Mouse (Mus musculus): ENCODE measurements around the gene Nectin2. TPM values are rescaled to one million over a fixed set of nuclear protein-coding genes. Genes with fewer than 3 reads are reported as not detected.
"Not testable (repeated sequence)": the region's sequence is repeated elsewhere in the genome, so short reads cannot be mapped to it uniquely, and the experiment has no call there.

The Nectin2 gene
- 1.9 and 4.7 TPM in 2 replicates for polyA plus RNA-seq (2011; ENCODE audit: insufficient read depth, insufficient read length, low replicate concordance, missing spikeins)

DNA sequence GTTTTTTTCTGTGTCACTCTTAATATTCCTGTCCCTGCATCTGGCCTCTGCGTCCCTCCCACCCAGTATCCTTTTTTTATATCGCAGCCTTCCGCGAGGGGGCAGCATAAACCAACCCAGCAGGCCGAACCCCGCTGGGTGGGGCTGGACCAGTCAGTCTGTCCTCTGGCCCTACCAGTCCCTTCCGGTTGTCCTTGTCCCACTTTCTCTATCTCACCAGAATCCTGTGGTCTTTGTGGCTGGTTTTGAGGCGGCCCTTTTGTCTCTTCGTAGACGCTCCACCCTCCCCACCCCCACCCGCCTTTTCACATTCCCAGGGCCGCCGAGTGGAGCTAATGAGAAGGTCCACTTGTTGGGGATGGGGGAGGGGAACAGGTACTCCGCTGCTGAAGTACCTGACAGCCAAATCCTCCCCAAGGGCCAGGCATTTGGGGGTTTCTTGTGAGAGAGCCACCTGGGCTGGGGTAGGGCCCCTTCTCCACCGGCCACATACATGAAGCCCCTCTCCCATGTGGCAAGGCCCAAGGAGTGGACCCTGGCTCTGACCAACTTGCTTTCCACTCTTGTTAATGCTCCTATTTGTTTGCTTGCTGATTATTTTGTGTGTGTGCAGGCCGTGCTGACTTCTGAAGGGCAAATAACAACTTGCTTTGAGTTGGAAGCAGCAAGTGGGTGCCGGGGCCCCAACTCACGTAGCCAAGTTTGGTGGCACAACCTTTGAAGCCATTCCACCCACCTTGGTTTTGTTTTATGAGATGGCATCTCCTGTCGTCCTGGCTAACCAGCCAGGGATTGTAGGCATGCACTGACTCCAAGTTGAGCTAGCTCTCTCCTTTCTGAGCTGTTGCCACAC lies at the start of gene Nectin2:
Gene Nectin2 (minus strand): TSS at position 267 of the 853 bp plus-strand sequence.
- Histone ChIP-seq H3K4me3 (replicated peaks; ENCODE audit: control insufficient read depth, low read depth, low read length) (peak within 1 kb of the TSS; percentile 33), H3K4me1 (ENCODE audit: control insufficient read depth, insufficient read depth, low read length) (no peaks in the 10 kb centered on the region), H3K27ac (ENCODE audit: control insufficient read depth, insufficient read depth, low read depth, low read length, poor library complexity) (no peak within 1 kb of the TSS)
- 24% methylated on average over 19 of the region's 19 CpGs for WGBS
- TF ChIP-seq CTCF (IDR thresholded peaks at IDR 0.05; ENCODE audit: control insufficient read depth, insufficient read depth, low read length) (peak; percentile 70), POLR2A (IDR thresholded peaks at IDR 0.05; ENCODE audit: borderline replicate concordance, control insufficient read depth, low read depth, low read length) (no peak)

DNA sequence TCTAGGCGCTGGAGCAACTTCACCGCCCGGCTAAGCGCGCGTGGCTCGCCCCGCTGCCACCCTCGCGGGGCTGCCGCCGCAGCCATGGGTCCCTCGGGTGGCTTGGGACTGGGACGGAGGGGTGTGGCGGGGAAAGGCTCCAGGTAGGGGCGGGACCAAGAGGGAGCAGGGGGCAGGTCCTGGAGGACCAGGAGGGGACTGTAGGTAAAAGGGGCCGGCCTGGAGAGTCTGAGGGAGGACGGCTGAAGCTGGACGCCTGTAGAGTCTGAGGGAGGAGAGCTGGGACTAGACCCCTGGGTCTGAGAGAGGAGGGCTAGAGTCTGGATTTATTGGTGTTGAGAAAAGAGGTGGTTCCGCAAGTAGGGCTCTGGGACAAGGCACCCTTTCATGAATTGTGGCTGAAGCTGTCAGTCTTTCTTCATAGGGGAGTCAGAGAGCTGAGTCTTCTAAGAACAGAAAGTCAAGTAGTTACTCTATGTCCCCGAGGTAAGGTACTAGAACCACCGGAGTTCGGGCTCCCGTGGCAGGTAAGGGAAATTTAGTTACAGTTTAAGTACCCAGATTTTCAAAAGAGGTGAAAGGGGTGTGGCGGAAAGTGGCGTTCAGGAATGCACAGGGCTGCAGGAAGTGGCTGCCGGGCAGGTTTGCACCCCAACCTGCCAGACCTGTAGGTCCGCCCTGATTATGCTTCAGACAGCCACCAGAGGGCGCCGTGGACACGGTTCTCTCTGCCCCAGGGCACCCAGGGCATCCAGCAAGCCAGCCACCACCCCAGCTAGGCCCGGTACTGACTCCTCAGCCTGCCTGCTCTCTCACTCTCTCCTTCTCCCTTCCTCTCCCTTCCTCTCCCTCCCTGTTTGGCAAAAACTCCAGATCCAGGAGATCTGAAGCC lies 46.7 kb upstream of the Nectin2 start, which contains the start of gene Cblc:
Gene Cblc (minus strand): TSS at position 113 of the 892 bp plus-strand sequence.
- no peak within 1 kb of the TSS; the same call in 1 of the 2 replicates for H3K27ac ChIP-seq (ENCODE audit: control insufficient read depth, insufficient read depth, low read depth, low read length, poor library complexity)
- no peaks in the 10 kb centered on the region; the same call in 1 of the 2 replicates for H3K4me1 ChIP-seq (ENCODE audit: control insufficient read depth, insufficient read depth, low read length)
- 9% methylated on average over 32 of the region's 32 CpGs for WGBS
- H3K4me3 ChIP-seq (replicated peaks; ENCODE audit: control insufficient read depth, low read depth, low read length), result no peak within 1 kb of the TSS
- TF ChIP-seq POLR2A (IDR thresholded peaks at IDR 0.05; ENCODE audit: borderline replicate concordance, control insufficient read depth, low read depth, low read length) (no peak; the same call in 1 of the 2 replicates), CTCF (IDR thresholded peaks at IDR 0.05; ENCODE audit: control insufficient read depth, insufficient read depth, low read length) (peak; percentile 88)

DNA sequence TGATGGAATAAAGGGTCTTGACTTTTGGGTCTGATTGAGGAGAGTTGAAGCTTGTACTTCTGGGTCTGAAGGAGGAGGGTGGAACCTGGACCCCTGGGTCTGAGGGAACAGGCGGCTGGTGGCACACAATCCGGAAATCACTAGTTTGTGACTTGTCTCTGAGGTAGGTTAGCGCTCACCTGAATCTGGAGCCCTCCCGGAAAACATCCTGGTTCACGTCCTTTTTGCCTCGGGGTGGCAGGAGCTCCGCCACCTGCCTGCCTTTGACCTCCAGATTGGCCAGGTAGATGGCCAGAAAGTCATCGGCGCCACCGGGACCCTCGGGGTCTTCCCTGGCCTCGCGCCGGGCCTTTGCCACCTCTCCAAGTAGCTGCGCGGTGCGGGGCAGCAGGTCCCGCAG lies 46.0 kb upstream of the Nectin2 start:
- TF ChIP-seq CTCF (IDR thresholded peaks at IDR 0.05; ENCODE audit: control insufficient read depth, insufficient read depth, low read length) (no peak), POLR2A (IDR thresholded peaks at IDR 0.05; ENCODE audit: borderline replicate concordance, control insufficient read depth, low read depth, low read length) (no peak)
- Histone ChIP-seq H3K4me3 (replicated peaks; ENCODE audit: control insufficient read depth, low read depth, low read length) (no peak overlapping the region), H3K27ac (ENCODE audit: control insufficient read depth, insufficient read depth, low read depth, low read length, poor library complexity) (no peak overlapping the region; the same call in 1 of the 2 replicates), H3K4me1 (ENCODE audit: control insufficient read depth, insufficient read depth, low read length) (no peaks in the 10 kb centered on the region; the same call in 1 of the 2 replicates)
- 50% methylated on average over 18 of the region's 18 CpGs for WGBS

DNA sequence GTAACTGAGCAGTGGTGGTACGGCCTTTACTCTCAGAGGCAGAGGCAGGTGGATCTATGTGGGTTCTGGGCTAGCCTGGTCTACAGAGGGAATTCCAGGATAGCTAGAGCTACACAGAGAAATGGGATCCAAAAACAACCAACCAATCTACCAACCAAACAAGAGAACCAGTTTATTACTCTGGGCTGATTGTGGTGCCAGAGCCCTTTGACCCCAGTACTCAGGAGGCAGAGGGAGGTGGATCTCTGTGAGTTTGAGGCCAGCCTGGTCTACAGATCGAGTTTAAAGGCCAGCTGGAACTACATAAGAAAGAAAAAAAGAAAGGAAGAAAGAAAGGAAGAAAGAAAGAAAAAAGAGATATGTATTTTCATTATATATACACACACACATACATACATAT lies 45.0 kb upstream of the Nectin2 start:
- TF ChIP-seq POLR2A (IDR thresholded peaks at IDR 0.05; ENCODE audit: borderline replicate concordance, control insufficient read depth, low read depth, low read length), result no peak
- Histone ChIP-seq H3K4me3 (replicated peaks; ENCODE audit: control insufficient read depth, low read depth, low read length) (no peak overlapping the region), H3K4me1 (ENCODE audit: control insufficient read depth, insufficient read depth, low read length) (no peaks in the 10 kb centered on the region; the same call in 1 of the 2 replicates), H3K27ac (ENCODE audit: control insufficient read depth, insufficient read depth, low read depth, low read length, poor library complexity) (no peak overlapping the region)
- 70% methylated on average over 2 of the region's 2 CpGs for WGBS

DNA sequence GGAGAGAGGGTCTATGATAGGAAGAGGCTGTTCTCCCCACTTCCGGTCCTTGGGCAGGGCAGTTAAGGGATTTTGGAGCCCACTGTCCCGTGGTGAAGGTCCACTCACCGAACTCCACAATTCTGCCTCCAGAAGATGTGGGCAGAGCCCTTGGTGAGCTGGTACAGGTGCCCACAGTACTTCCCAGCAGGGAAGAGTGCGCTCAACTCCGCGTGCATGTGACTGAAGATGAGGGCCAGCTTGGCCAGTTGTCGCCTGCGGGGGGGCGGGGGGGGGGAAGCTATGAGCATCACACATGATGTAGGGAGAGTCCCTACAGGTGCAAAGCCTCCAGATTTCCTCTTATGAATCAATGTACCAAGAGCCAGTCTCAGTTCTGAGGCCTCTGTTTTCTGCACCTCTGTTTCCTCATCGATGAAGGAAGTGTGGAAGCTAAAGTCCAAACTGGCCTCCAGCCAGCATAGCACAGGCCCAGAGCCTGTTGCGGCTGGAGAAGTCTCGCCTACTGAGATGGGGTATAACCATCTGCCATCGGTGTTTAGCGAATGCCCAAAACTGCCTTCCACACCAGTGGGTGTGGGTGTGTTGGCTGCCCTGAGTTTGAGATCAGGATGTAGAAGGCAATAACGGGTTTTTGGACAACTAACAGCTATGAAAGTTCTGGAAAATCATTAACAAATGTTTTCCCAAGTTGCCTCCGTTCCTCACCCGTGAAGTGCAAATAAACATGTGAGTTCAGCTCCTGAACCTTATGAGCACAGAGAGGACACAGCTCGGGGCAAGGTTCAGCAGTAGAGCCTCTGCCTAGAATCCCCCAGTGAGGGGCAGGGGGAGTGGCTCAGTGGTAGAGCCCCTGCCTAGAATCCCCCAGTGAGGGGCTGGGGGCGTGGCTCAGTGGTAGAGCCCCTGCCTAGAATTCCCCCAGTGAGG lies 42.7 kb upstream of the Nectin2 start:
- WGBS, result 66% methylated on average over 19 of the region's 19 CpGs
- Histone ChIP-seq H3K4me3 (replicated peaks; ENCODE audit: control insufficient read depth, low read depth, low read length) (no peak overlapping the region), H3K4me1 (ENCODE audit: control insufficient read depth, insufficient read depth, low read length) (no peaks in the 10 kb centered on the region; the same call in 1 of the 2 replicates), H3K27ac (ENCODE audit: control insufficient read depth, insufficient read depth, low read depth, low read length, poor library complexity) (no peak overlapping the region)
- TF ChIP-seq CTCF (IDR thresholded peaks at IDR 0.05; ENCODE audit: control insufficient read depth, insufficient read depth, low read length), result no peak
- TF ChIP-seq POLR2A (IDR thresholded peaks at IDR 0.05; ENCODE audit: borderline replicate concordance, control insufficient read depth, low read depth, low read length), result no peak

DNA sequence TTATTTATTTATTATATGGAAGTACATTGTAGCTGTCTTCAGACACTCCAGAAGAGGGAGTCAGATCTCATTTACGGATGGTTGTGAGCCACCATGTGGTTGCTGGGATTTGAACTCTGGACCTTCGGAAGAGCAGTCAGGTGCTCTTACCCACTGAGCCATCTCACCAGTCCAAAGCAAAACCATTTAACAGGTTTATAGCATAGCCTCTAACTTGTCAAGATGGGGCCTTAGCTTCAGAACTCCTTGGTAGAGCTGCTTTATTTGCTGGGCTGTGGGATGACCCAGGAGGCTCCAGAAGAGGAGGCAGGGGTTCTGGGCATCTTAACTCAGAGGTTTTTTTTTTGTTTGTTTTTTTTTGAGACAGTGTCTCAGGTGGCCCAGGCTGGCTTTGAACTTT lies 41.2 kb upstream of the Nectin2 start:
- WGBS, result 78% methylated on average over 2 of the region's 2 CpGs
- not testable (repeated sequence) for H3K27ac ChIP-seq (ENCODE audit: control insufficient read depth, insufficient read depth, low read depth, low read length, poor library complexity); H3K4me3 ChIP-seq (replicated peaks; ENCODE audit: control insufficient read depth, low read depth, low read length); H3K4me1 ChIP-seq (ENCODE audit: control insufficient read depth, insufficient read depth, low read length)

DNA sequence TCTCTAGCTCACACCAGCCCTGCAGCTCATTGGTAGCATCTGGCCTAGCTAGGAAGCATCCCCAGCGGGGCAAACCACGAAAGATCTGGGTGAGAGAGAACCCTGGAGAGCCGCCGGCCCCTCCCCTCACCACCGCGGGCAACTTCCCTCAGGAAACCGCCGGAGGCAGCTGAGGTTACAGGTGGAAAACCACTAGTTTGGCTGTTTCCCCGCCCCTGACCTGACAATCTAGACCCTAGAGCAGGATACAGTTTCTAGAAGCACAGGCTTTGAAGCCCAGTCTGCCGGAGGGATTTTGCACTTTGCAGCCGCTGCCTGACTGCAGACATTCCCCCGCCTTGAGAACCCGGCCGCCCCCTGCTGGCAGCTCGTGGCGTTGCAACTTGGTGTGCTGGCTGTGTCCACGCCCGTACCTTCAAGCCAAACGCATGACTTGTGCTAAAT lies 39.6 kb upstream of the Nectin2 start:
- TF ChIP-seq POLR2A (IDR thresholded peaks at IDR 0.05; ENCODE audit: borderline replicate concordance, control insufficient read depth, low read depth, low read length) (no peak), CTCF (IDR thresholded peaks at IDR 0.05; ENCODE audit: control insufficient read depth, insufficient read depth, low read length) (peak; percentile 92)
- WGBS, result under 1% methylated on average over 19 of the region's 19 CpGs
- Histone ChIP-seq H3K27ac (ENCODE audit: control insufficient read depth, insufficient read depth, low read depth, low read length, poor library complexity) (no peak overlapping the region), H3K4me3 (replicated peaks; ENCODE audit: control insufficient read depth, low read depth, low read length) (no peak overlapping the region), H3K4me1 (ENCODE audit: control insufficient read depth, insufficient read depth, low read length) (no peaks in the 10 kb centered on the region; the same call in 1 of the 2 replicates)
